Mouse (Mus musculus) CH12.LX (cell line): ENCODE data around the gene Ddn. TPM values are rescaled to one million over a fixed set of nuclear protein-coding genes. Genes with fewer than 3 reads are reported as not detected.

Experiments
- DNase-seq: peaks from one replicate; pipeline ENCODE4 v3.0.0-alpha.2; 2013; ENCODE audit errors: extremely low read depth
- H3K27ac ChIP-seq: 2 replicates; pipeline ENCODE4 v1.5.1; 2012; ENCODE audit warnings: low read depth, mild to moderate bottlenecking, control low read depth, moderate library complexity; ENCODE audit not compliant: insufficient read depth
- H3K27me3 ChIP-seq: replicated peaks from 2 replicates; pipeline ENCODE3; 2012; ENCODE audit warnings: inconsistent platforms
- H3K36me3 ChIP-seq, 2 experiments: replicated peaks in 1 of 2; 2 replicates each; pipeline versions ENCODE3 to v1.6.1; 2012; ENCODE audit warnings: inconsistent platforms in 1 of 2, low read length in 1 of 2, mild to moderate bottlenecking in 1 of 2, mixed read lengths in 1 of 2, moderate library complexity in 1 of 2; ENCODE audit not compliant: control insufficient read depth in 1 of 2, insufficient read depth in 1 of 2
- H3K4me1 ChIP-seq, 2 experiments: 2 replicates each; pipeline ENCODE4 v1.6.1; 2012; ENCODE audit warnings: inconsistent platforms in 1 of 2, moderate library complexity in 1 of 2; ENCODE audit not compliant: insufficient read depth in 2 of 2, control insufficient read depth in 1 of 2
- H3K4me2 ChIP-seq: 2 replicates; pipeline ENCODE4 v1.6.1; 2012; ENCODE audit warnings: low read depth, mild to moderate bottlenecking, control low read depth; ENCODE audit not compliant: poor library complexity, insufficient read depth, severe bottlenecking
- H3K4me3 ChIP-seq, 3 experiments: fragments of 150-350 bp in 1 of 3; sonication (generic) in 1 of 3; replicated peaks in 1 of 3; 2 replicates each; pipeline versions ENCODE3 to v1.5.1; 2011 to 2012; ENCODE audit warnings: low read depth in 2 of 3, low read length in 2 of 3, mild to moderate bottlenecking in 2 of 3, moderate library complexity in 2 of 3, control low read depth in 1 of 3, improper control_type of control experiment in 1 of 3, inconsistent platforms in 1 of 3, mixed read lengths in 1 of 3; ENCODE audit not compliant: poor library complexity in 1 of 3
- H3K79me2 ChIP-seq: replicated peaks from 2 replicates; pipeline ENCODE4 v1.6.1; 2012; ENCODE audit warnings: mild to moderate bottlenecking, moderate library complexity; ENCODE audit not compliant: control insufficient read depth, poor library complexity, insufficient read depth, severe bottlenecking; ENCODE audit errors: extremely low read depth
- H3K9ac ChIP-seq: 2 replicates; pipeline ENCODE4 v1.6.1; 2012; ENCODE audit warnings: low read depth, mild to moderate bottlenecking, control low read depth, moderate library complexity; ENCODE audit not compliant: insufficient read depth
- H3K9me3 ChIP-seq: replicated peaks from 2 replicates; pipeline ENCODE3; 2012; ENCODE audit warnings: low read length, inconsistent platforms, mixed read lengths
- BHLHE40 ChIP-seq: IDR thresholded peaks from 2 replicates; pipeline ENCODE4 v1.6.1; 2011; ENCODE audit warnings: mild to moderate bottlenecking, low read depth, low read length, improper control_type of control experiment
- CHD2 ChIP-seq: IDR thresholded peaks from 2 replicates; pipeline ENCODE4 v1.6.1; 2011; ENCODE audit warnings: low read length, improper control_type of control experiment
- EP300 ChIP-seq: IDR thresholded peaks from 2 replicates; pipeline ENCODE4 v1.6.1; 2011; ENCODE audit warnings: low read length, improper control_type of control experiment
- ETS1 ChIP-seq: conservative IDR thresholded peaks from 2 replicates; pipeline ENCODE4 v1.6.1; 2012; ENCODE audit warnings: low read depth, mild to moderate bottlenecking, inconsistent platforms, low read length, improper control_type of control experiment, moderate library complexity
- HCFC1 ChIP-seq: IDR thresholded peaks from 2 replicates; pipeline ENCODE4 v1.6.1; 2012; ENCODE audit warnings: low read depth, mild to moderate bottlenecking, inconsistent platforms, low read length, improper control_type of control experiment
- JUN ChIP-seq: IDR thresholded peaks from 2 replicates; pipeline ENCODE4 v1.6.1; 2011; ENCODE audit warnings: low read depth, mild to moderate bottlenecking, low read length, improper control_type of control experiment, moderate library complexity; ENCODE audit not compliant: insufficient read depth
- MAFK ChIP-seq: IDR thresholded peaks from 2 replicates; pipeline ENCODE4 v1.6.1; 2011; ENCODE audit warnings: low read length, improper control_type of control experiment; ENCODE audit not compliant: insufficient replicate concordance
- MAX ChIP-seq: IDR thresholded peaks from 2 replicates; pipeline ENCODE4 v1.6.1; 2011; ENCODE audit warnings: low read length, improper control_type of control experiment
- MAZ ChIP-seq: IDR thresholded peaks from 2 replicates; pipeline ENCODE4 v1.6.1; 2012; ENCODE audit warnings: low read depth, mild to moderate bottlenecking, inconsistent platforms, low read length, improper control_type of control experiment, moderate library complexity
- MEF2A ChIP-seq: IDR thresholded peaks from 2 replicates; pipeline ENCODE4 v1.6.1; 2014; ENCODE audit warnings: low read depth, mild to moderate bottlenecking, inconsistent platforms, low read length, improper control_type of control experiment, borderline replicate concordance
- NELFE ChIP-seq: IDR thresholded peaks from 2 replicates; pipeline ENCODE4 v1.6.1; 2011; ENCODE audit warnings: low read depth, low read length, improper control_type of control experiment
- NRF1 ChIP-seq: IDR thresholded peaks from 2 replicates; pipeline ENCODE4 v1.6.1; 2014; ENCODE audit warnings: low read depth, mild to moderate bottlenecking, inconsistent platforms, low read length, improper control_type of control experiment, moderate library complexity
- PAX5 ChIP-seq: IDR thresholded peaks from 2 replicates; pipeline ENCODE4 v1.6.1; 2012; ENCODE audit warnings: low read length, inconsistent platforms, mixed read lengths
- POLR2A ChIP-seq: IDR thresholded peaks from 2 replicates; pipeline ENCODE4 v1.6.1; 2011; ENCODE audit warnings: low read depth, mild to moderate bottlenecking, improper control_type of control experiment, low read length
- RAD21 ChIP-seq: IDR thresholded peaks from 2 replicates; pipeline ENCODE4 v1.6.1; 2011; ENCODE audit warnings: low read depth, mild to moderate bottlenecking, low read length, improper control_type of control experiment, moderate library complexity
- RCOR1 ChIP-seq: conservative IDR thresholded peaks from 2 replicates; pipeline ENCODE4 v1.6.1; 2012; ENCODE audit warnings: low read depth, mild to moderate bottlenecking, inconsistent platforms, low read length, improper control_type of control experiment
- TCF12 ChIP-seq: IDR thresholded peaks from 2 replicates; pipeline ENCODE4 v1.6.1; 2014; ENCODE audit warnings: low read depth, mild to moderate bottlenecking, inconsistent platforms, low read length, improper control_type of control experiment
- ZC3H11A ChIP-seq: IDR thresholded peaks from 2 replicates; pipeline ENCODE4 v1.6.1; 2012; ENCODE audit warnings: low read depth, mild to moderate bottlenecking, inconsistent platforms, low read length, improper control_type of control experiment
- ZKSCAN1 ChIP-seq: IDR thresholded peaks from 2 replicates; pipeline ENCODE4 v1.6.1; 2012; ENCODE audit warnings: low read depth, inconsistent platforms, low read length, improper control_type of control experiment, borderline replicate concordance
- ZMIZ1 ChIP-seq: IDR thresholded peaks from 2 replicates; pipeline ENCODE4 v1.6.1; 2012; ENCODE audit warnings: low read depth, mild to moderate bottlenecking, inconsistent platforms, low read length, improper control_type of control experiment
- ZNF384 ChIP-seq: IDR thresholded peaks from 2 replicates; pipeline ENCODE4 v1.6.1; 2012; ENCODE audit warnings: low read depth, low read length, improper control_type of control experiment, inconsistent platforms
- dilution Hi-C: fragments of 300-500 bp; cut with MboI; formaldehyde crosslinking; loops from 2 replicates; pipeline ENCODE4 v1.14.3; 2020; ENCODE audit warnings: low sequenced_read_pairs; ENCODE audit not compliant: extremely low pct_unique_long_range_greater_than_20kb, extremely low pct_ligation_motif_present
- in situ Hi-C: fragments of 300-500 bp; cut with MboI; formaldehyde crosslinking; loops from 3 replicates; pipeline ENCODE4 v1.14.3; 2019; ENCODE audit warnings: low sequenced_read_pairs, low pct_ligation_motif_present, low pct_unique_long_range_greater_than_20kb, mixed read lengths
- polyA plus RNA-seq: library from polyadenylated mRNA; unstranded; fragments of >175 nt; gene quantifications from 2 replicates; pipeline ENCODE4 v1.2.1, GENCODE M21; 2012; ENCODE audit warnings: low read depth; ENCODE audit not compliant: insufficient read length
- total RNA-seq, 2 experiments: library from RNA; depleted of rRNA; stranded (reverse); fragments of 300-350 nt in 1 of 2; fragments of >200 nt in 1 of 2; gene quantifications; 2 replicates each; pipeline ENCODE4 v1.2.3; 2012 to 2014

Gene Ddn
- total and polyA plus RNA-seq, 3 experiments, result 0.04 TPM; not detected in 2

GRCm38 (mm10) chr15:98772511-98773211 is 36.6 kb downstream of the Ddn start:
- Histone ChIP-seq H3K9ac (no peak overlapping the region), H3K4me1 (peaks cover 12 to 33% of the 10 kb centered on the region in 2 experiments), H3K9me3 (no peaks in the 10 kb centered on the region), H3K27me3 (no peaks in the 10 kb centered on the region), H3K4me2 (no peak overlapping the region), H3K79me2 (no peaks in the 10 kb centered on the region; the same call in 1 of the 2 replicates), H3K36me3 (peaks cover 9 to 42% of the 10 kb centered on the region in 2 experiments), H3K27ac (no peak overlapping the region), H3K4me3 (no peak overlapping the region)
- no peak for DNase-seq
- no peak for TF ChIP-seq MAFK
- TF ChIP-seq RAD21, result no peak
- TF ChIP-seq MEF2A, result no peak
- TF ChIP-seq ZKSCAN1, result no peak
- TF ChIP-seq HCFC1, result no peak
- no peak for TF ChIP-seq CHD2
- in situ Hi-C loops (no loop called here), dilution Hi-C loops (no loop called here)

- Histone ChIP-seq H3K36me3 (peaks cover 9 to 42% of the 10 kb centered on the region in 2 experiments), H3K9me3 (no peaks in the 10 kb centered on the region), H3K27ac (no peak overlapping the region), H3K27me3 (no peaks in the 10 kb centered on the region), H3K4me1 (peaks cover 12 to 29% of the 10 kb centered on the region in 2 experiments), H3K9ac (no peak overlapping the region), H3K79me2 (no peaks in the 10 kb centered on the region; the same call in 1 of the 2 replicates), H3K4me3 (no peak overlapping the region), H3K4me2 (no peak overlapping the region)
- dilution Hi-C loops (no loop called here), in situ Hi-C loops (no loop called here)
- no peak for TF ChIP-seq ZKSCAN1
- TF ChIP-seq EP300, result no peak
- no peak for TF ChIP-seq ETS1
- TF ChIP-seq NRF1, result no peak
- no peak for TF ChIP-seq RCOR1
- TF ChIP-seq MAZ, result no peak
- TF ChIP-seq JUN, result no peak
- TF ChIP-seq ZMIZ1, result no peak
- TF ChIP-seq NELFE, result no peak
- no peak for TF ChIP-seq POLR2A
- no peak for TF ChIP-seq RAD21
- TF ChIP-seq BHLHE40, result no peak
- no peak for TF ChIP-seq TCF12
- no peak for TF ChIP-seq MAX
- no peak for TF ChIP-seq ZC3H11A
- TF ChIP-seq PAX5, result no peak
- no peak for TF ChIP-seq ZNF384
- no peak for DNase-seq
These were observed 37.4 kb downstream of the Ddn start for GRCm38 (mm10) chr15:98771813-98772425.
